Mouse (Mus musculus): ENCODE data around the gene Epha7.

GRCm38 (mm10) chr4:28902004-28902704 is 89.2 kb downstream of the Epha7 start:
- TF ChIP-seq CTCF (IDR thresholded peaks at IDR 0.05; ENCODE audit: low read depth) = no peak
- no peak for TF ChIP-seq EP300 (IDR thresholded peaks at IDR 0.05; ENCODE audit: low read depth)

Measured in liver, embryonic 14.5 days (tissue).